Mouse (Mus musculus) spleen, postnatal 10 days (tissue): ENCODE measurements around the gene Cldn34b2.
"Not testable (repeated sequence)": the region's sequence is repeated elsewhere in the genome, so short reads cannot be mapped to it uniquely, and the experiment has no call there.

Experiments used
- DNase-seq, 2 experiments: peaks; one replicate each; pipeline ENCODE4 v3.0.0; 2021 to 2022; ENCODE audit warnings: low spot score in 2 of 2

The Cldn34b2 gene

DNA sequence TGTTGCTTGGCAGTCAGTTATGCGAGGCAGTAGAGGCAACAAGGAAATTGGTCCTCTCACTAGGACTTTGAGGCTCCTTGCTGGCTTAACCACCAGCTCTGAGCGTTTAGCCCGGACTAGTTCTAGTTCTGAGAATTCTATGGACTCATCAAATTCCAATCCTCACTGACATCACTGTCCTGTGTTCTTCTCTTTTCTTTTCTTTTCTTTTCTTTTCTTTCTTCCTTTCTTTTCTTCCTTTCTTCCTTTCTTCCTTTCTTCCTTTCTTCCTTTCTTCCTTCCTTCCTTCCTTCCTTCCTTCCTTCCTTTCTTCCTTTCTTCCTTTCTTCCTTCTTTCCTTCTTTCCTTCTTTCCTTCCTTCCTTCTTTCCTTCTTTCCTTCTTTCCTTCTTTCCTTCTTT, at the start of gene Cldn34b2:
Gene Cldn34b2 (minus strand): TSS at position 101 of the 400 bp plus-strand sequence.
- not testable (repeated sequence) for DNase-seq

- DNase-seq: no peak
Measured at GRCm38 (mm10) chrX:155177640-155178039, 49.4 kb upstream of the Cldn34b2 start.

DNA sequence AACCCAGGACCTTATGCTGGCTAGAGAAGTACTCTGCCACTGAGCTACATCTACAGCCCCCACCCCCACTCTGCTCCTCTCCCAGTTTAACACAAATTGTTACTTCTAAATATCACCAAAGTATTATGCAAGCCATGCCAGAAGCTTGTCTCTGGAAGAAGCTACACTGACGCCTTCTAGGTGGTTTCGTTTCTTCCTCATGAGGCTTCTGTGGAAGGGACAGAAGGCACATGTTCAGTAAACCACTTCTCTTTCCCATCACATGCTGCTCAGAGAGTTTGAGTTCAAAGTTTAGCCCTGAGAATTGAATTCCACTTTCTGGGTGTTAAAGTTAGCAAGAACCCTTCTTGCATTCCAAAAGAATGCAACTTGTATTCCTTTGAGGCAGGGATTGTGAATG, 49.0 kb upstream of the Cldn34b2 start:
- DNase-seq: no peak

- no peak for DNase-seq
Measured at GRCm38 (mm10) chrX:155175568-155175967, 47.4 kb upstream of the Cldn34b2 start.

DNA sequence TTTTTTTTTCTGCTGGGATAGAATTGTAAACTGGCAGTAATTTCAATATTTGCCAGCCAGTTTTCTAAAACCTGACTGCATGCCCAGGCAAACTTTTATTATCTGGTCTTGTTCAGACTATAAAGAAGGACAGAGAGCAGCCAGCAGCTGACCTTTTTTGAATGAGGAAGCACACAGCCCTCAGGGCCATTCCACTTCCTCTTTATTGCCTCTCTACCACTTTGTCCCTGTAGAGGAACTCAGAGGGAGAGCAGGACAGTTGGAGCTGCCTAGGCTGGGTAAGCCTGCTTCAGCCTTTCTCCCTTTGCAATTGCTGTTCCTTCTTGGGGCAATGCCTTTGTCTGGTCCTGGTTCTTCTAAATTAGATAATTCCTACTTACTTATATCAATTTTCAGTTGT, 44.1 kb upstream of the Cldn34b2 start:
- no peak for DNase-seq

- DNase-seq: no peak
Measured at GRCm38 (mm10) chrX:155171754-155172153, 43.5 kb upstream of the Cldn34b2 start.

DNA sequence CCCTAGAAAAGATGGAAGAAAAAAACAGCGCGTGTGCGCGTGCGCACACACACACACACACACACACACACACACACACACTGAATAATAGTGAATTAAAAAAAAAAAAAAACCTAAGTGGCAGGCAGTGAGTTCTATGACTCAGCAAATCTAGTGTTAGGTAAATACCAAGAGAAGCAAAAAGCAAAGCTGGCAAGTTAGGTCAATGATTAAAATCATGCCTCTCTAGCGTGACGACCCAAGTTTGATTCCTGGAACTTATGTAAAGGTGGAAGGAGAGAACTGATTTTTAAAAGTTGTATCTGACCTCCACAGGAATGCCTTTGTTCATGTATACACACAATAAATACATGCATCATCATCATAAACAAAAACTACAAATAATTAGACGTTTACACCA, 41.7 kb upstream of the Cldn34b2 start:
- DNase-seq: no peak

GRCm38 (mm10) chrX:155167667-155168066, 39.5 kb upstream of the Cldn34b2 start:
- DNase-seq: no peak

DNA sequence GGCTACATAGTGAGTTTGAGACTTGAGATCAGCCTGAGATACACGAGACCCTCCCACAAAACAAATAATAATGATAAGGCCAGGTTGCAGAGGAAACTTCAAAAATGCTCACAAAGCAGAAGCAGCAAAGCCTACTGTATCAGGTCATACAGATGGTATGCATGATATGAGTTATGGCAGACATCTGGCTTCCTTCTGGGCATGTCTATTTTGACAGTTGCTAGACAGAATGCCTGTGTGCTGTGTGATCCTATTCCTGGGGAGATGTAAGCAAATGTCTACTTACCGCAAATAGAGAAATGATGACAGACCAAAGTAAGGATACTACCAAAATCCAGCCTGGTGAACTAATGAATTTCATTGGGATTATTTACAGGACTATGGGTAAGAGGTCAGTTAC, 38.1 kb upstream of the Cldn34b2 start:
- no peak for DNase-seq

DNA sequence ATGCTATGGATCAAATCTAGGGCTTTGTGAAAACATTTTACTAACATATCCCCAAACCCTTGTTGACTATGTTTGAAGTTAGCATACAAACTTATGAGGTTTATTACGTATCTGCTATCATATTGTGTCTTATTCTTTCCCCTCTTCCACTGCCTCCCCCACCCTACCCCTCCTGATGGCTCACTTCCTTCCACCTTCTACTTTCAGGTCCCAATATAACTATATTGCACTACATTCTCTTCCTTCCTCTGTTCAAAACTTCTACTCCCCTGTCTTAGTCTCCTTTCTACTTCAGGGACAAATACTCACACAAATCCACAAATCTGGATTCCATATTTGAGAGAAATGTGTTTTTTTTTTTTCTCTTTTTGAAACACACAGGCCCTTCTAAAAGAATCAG, 35.3 kb upstream of the Cldn34b2 start:
- DNase-seq: no peak

DNA sequence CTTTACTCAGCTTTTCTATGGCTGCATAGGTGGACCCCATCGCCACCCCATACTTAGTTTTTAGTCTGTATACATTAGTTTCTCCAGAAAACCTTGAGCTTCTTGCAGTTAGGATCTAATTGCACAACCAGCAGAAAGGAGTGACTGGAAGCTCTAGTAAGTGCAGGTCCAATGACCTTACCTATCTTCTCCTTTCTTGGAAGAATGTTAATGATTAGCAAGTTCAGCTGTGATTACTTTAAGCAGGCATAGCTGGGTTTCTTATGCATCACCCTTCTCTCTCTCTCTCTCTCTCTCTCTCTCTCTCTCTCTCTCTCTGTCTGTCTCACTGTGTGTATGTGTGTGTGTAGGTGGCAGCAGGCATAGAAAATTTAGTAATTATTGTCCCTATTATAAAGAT, 23.7 kb upstream of the Cldn34b2 start:
- DNase-seq: no peak

DNA sequence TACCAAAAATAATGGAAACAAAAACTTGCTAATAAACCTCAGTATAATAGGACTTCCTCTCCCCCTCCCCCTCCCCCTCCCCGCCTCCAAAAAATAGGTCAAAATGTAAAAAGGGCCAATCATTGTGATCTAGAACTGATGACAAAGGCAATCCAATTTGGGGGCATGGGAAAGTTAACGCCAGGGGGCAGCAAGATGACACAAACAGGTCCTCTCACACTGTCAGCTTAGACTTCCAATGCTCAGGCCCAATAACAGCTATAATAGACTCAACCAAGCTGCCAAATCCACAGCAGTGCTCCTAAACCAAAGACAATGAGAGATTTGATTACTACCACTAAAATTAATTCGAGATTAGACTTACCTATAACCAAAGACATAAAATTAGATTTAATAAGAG, 16.5 kb upstream of the Cldn34b2 start:
- DNase-seq: peak in 1 of 2 experiments; percentile 54

DNA sequence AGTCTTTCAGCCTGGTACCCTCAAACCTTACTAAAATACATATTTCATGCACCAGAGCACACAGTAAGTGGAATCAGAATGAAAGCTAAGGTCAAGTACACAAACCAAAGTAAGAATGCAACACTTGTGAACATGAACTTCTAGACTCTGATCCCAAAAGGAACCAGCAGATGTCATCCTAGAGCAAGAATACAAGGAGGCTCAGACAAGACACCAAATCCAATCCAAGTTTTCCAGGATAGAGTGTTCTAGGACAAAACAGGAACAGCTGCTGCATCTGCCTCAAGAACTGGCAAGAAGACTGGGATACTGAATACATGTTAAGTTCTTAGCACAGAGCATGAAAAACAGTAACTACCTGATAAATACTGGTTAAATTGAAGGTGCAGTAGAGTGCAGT, 30.2 kb downstream of the Cldn34b2 start:
- no peak for DNase-seq

- DNase-seq: not testable (repeated sequence)
Measured at GRCm38 (mm10) chrX:155093566-155093965, 34.6 kb downstream of the Cldn34b2 start, which contains the start of gene Magea2. Gene Magea2 (minus strand): TSS chrX:155093666.

GRCm38 (mm10) chrX:155089693-155090092, 38.5 kb downstream of the Cldn34b2 start, which contains the start of gene Magea1:
Gene Magea1 (minus strand): TSS chrX:155089793.
- not testable (repeated sequence) for DNase-seq
